Mouse (Mus musculus) hindbrain, postnatal 0 days (tissue): ENCODE measurements around the gene Hapln2. TPM values are rescaled to one million over a fixed set of nuclear protein-coding genes. Genes with fewer than 3 reads are reported as not detected.

Experiments
- ATAC-seq: fragments of 200-750 bp; cut with Nextera tagmentation; 2 replicates; pipeline ENCODE4 v1.8.0; 2017; ENCODE audit warnings: mild to moderate bottlenecking, moderate TSS enrichment, moderate library complexity
- DNase-seq: peaks from one replicate; pipeline ENCODE4 v3.0.0-alpha.2; 2015; ENCODE audit warnings: low spot score
- H3K27ac ChIP-seq: fragments of 300-500 bp; sonication (generic); 2 replicates; pipeline ENCODE4 v1.5.1; 2014; ENCODE audit warnings: mild to moderate bottlenecking
- H3K27me3 ChIP-seq: fragments of 300-500 bp; sonication (generic); 2 replicates; pipeline ENCODE4 v1.6.1; 2014; ENCODE audit warnings: low read length, mixed read lengths; ENCODE audit not compliant: insufficient read depth
- H3K36me3 ChIP-seq: fragments of 300-500 bp; sonication (generic); 2 replicates; pipeline ENCODE4 v1.6.1; 2014; ENCODE audit warnings: low read length, mixed read lengths; ENCODE audit not compliant: insufficient read depth
- H3K4me1 ChIP-seq: fragments of 300-500 bp; sonication (generic); 2 replicates; pipeline ENCODE4 v1.6.1; 2014; ENCODE audit warnings: antibody characterized with exemption, low read length, mixed read lengths; ENCODE audit not compliant: insufficient read depth
- H3K4me2 ChIP-seq: fragments of 300-500 bp; sonication (generic); 2 replicates; pipeline ENCODE4 v1.6.1; 2014; ENCODE audit warnings: low read depth, mild to moderate bottlenecking, low read length, moderate library complexity, mixed read lengths
- H3K4me3 ChIP-seq: fragments of 300-500 bp; sonication (generic); 2 replicates; pipeline ENCODE4 v1.5.1; 2014; ENCODE audit warnings: low read length
- H3K9ac ChIP-seq: fragments of 300-500 bp; sonication (generic); replicated peaks from 2 replicates; pipeline ENCODE4 v1.6.1; 2014; ENCODE audit warnings: mild to moderate bottlenecking, low read length, moderate library complexity, mixed read lengths
- H3K9me3 ChIP-seq: fragments of 300-500 bp; sonication (generic); 2 replicates; pipeline ENCODE4 v1.6.1; 2016; ENCODE audit warnings: low read length, mixed read lengths
- CTCF ChIP-seq: IDR thresholded peaks from 2 replicates; pipeline ENCODE4 v1.5.1; 2016; ENCODE audit warnings: antibody characterized with exemption, control low read depth, low read depth
- WGBS: fragments of 180-500 bp; shearing (Covaris S2); extraction: QIAGEN DNeasy Blood & Tissue Kit; methylation state at CpG from one replicate; pipeline ENCODE4 v1.1.7; 2014; 5-methylcytosine and 5-hydroxymethylcytosine counted together
- polyA plus RNA-seq: library from polyadenylated mRNA; unstranded; fragments of >200 nt; fragmentation: Nextera tagmentation; extraction: Ambion mirVana; gene quantifications from 2 replicates; pipeline ENCODE4 v1.2.1, GENCODE M21; 2015
- total RNA-seq: library from RNA; depleted of rRNA; stranded (reverse); fragments of >200 nt; gene quantifications from 2 replicates; pipeline ENCODE4 v1.2.3, GENCODE M21; 2014; rRNA removed

Hapln2 gene
- total and polyA plus RNA-seq, 2 experiments from 2014 or later, result 0.47 to 1.5 TPM

DNA sequence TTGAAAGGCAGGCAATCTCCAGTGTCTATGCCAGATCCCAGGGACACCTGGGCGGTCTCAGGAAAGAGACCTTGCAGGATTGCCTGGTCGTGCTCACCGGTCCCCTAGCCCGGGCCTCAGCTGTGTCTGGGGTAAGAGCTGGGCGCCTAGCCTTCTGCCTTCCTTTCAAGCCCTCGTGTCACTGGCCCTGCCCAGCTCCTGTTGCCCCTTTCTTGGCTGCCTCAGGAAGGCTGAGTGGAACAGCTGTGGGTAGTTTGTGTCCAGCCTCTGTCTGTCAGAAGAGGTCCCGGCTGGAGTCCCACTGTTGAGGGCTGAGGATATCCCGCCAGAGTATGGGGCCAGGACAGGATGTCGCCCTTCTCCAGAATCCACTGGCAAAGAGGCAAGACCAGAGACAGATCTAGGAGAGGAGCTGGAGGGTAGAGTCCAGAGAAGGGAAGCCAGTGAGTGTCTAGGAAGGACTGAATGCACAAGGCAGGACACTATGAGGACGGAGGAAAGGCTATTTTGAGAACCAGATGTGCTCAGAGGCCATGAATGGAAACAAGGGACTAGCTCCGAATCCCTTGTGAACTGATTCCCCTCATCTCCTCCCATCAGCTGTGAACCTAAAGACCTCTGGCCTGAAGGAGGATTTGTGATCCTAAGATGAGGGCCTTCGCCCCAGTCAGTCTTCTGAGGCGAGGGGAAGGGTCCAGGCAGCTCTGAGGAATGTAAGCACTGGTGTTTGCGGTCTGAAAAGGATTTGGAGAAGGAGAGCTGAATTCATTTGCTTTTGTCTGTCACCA is 53.6 kb downstream of the Hapln2 start:
- no peaks in the 10 kb centered on the region for H3K9me3 ChIP-seq
- H3K36me3 ChIP-seq, result no peaks in the 10 kb centered on the region
- peak overlapping the region; percentile 19 for H3K4me3 ChIP-seq
- H3K4me2 ChIP-seq, result peak overlapping the region; percentile 67
- H3K27me3 ChIP-seq, result no peaks in the 10 kb centered on the region
- 20% methylated on average over 14 of the region's 14 CpGs for WGBS
- DNase-seq, result no peak
- H3K9ac ChIP-seq, result peak overlapping the region; percentile 26; the same call in 1 of the 2 replicates
- peak overlapping the region; percentile 33 for H3K27ac ChIP-seq
- H3K4me1 ChIP-seq, result peaks cover 12% of the 10 kb centered on the region
- ATAC-seq, result peak; percentile 19; the same call in 1 of the 2 replicates
- TF ChIP-seq CTCF, result no peak

DNA sequence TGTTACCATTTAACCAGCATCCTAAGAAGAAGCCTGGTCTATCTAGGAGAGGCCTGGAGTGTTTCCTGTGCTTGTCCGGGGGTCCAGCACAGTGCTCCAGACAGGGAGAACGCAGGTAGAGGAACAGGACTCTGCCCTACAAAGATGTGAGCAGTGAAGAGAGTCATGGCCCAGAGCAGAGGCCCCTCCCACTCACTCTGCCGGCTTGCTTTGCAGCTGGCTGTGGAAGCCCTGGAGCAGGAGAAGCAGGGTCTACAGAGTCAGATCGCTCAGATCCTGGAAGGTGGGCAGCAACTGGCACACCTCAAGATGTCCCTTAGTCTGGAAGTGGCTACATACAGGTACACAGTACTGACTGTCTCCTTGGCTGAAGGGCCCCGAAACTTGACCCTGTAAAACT is 54.6 kb downstream of the Hapln2 start:
- Histone ChIP-seq H3K4me2 (peak overlapping the region; percentile 67), H3K4me3 (peak overlapping the region; percentile 47), H3K9ac (no peak overlapping the region; the same call in 1 of the 2 replicates), H3K36me3 (no peaks in the 10 kb centered on the region), H3K4me1 (peaks cover 12% of the 10 kb centered on the region), H3K9me3 (no peaks in the 10 kb centered on the region), H3K27me3 (no peaks in the 10 kb centered on the region), H3K27ac (no peak overlapping the region; the same call in 1 of the 2 replicates)
- ATAC-seq, result no peak
- WGBS, result 19% methylated on average over 5 of the region's 5 CpGs
- no peak for DNase-seq
- no peak for TF ChIP-seq CTCF

DNA sequence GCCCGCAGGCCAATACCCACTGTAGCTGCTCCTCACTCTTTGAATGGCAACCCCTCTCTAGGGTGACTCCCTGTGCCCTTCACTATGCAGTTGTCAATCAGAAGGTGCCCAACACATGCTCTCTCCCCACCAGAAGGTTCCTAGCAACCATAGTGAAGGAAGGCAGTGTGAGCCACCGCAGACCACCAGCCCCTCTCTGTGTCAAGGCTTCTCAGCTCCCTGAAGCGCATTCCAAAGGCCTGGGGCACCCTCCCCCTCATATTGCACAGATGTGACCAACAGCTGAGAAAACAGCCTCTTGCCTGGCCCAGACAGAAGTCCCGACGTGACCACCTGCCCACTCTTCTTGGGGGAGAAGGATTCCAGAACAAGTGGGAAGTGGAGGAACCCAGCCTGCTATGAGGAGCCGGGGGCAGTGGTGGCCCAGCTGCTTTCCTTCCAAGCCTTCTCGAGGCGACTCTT is 55.1 kb downstream of the Hapln2 start:
- H3K4me2 ChIP-seq, result peak overlapping the region; percentile 67
- no peak for DNase-seq
- peak; percentile 75 for ATAC-seq
- peak overlapping the region; percentile 47 for H3K4me3 ChIP-seq
- H3K27me3 ChIP-seq, result no peaks in the 10 kb centered on the region
- no peak for TF ChIP-seq CTCF
- H3K27ac ChIP-seq, result no peak overlapping the region
- H3K9me3 ChIP-seq, result no peaks in the 10 kb centered on the region
- no peak overlapping the region; the same call in 1 of the 2 replicates for H3K9ac ChIP-seq
- WGBS, result 12% methylated on average over 8 of the region's 8 CpGs
- peaks cover 12% of the 10 kb centered on the region for H3K4me1 ChIP-seq
- no peaks in the 10 kb centered on the region for H3K36me3 ChIP-seq

Other genes starting within 250 kb of the Hapln2 start
- 3.2 and 4.8 TPM in 2 replicates for gene Ntrk1, start 232.4 kb downstream of the Hapln2 start, total RNA-seq
- gene Ntrk1, start 232.4 kb downstream of the Hapln2 start, polyA plus RNA-seq, result 5.2 and 5.4 TPM in 2 replicates
- 0.78 and 0.90 TPM in 2 replicates for gene Insrr, start 230.6 kb downstream of the Hapln2 start, total RNA-seq
- 0.33 and 0.44 TPM in 2 replicates for gene Insrr, start 230.6 kb downstream of the Hapln2 start, polyA plus RNA-seq
- 19.4 and 22.7 TPM in 2 replicates for gene Pear1, start 203.3 kb downstream of the Hapln2 start, total RNA-seq
- gene Pear1, start 203.3 kb downstream of the Hapln2 start, polyA plus RNA-seq, result 6.4 and 7.4 TPM in 2 replicates
- gene Sh2d2a, start 180.8 kb downstream of the Hapln2 start, total RNA-seq, result not detected in 2 replicates
- not detected in 2 replicates for gene Sh2d2a, start 180.8 kb downstream of the Hapln2 start, polyA plus RNA-seq
- gene Prcc, start 142.0 kb downstream of the Hapln2 start, total RNA-seq, result 93.8 and 97.8 TPM in 2 replicates
- 20.8 and 20.9 TPM in 2 replicates for gene Prcc, start 142.0 kb downstream of the Hapln2 start, polyA plus RNA-seq
- gene Hdgf, start 121.3 kb downstream of the Hapln2 start, total RNA-seq, result 82.1 and 82.7 TPM in 2 replicates
- gene Hdgf, start 121.3 kb downstream of the Hapln2 start, polyA plus RNA-seq, result 145 and 148 TPM in 2 replicates
- gene Mrpl24, start 108.1 kb downstream of the Hapln2 start, total RNA-seq, result 32.1 and 43.2 TPM in 2 replicates
- 44.6 and 50.3 TPM in 2 replicates for gene Mrpl24, start 108.1 kb downstream of the Hapln2 start, polyA plus RNA-seq
- 23.8 and 26.2 TPM in 2 replicates for gene Isg20l2, start 97.3 kb downstream of the Hapln2 start, total RNA-seq
- 19.1 and 20.1 TPM in 2 replicates for gene Isg20l2, start 97.3 kb downstream of the Hapln2 start, polyA plus RNA-seq
- gene Rrnad1, start 96.9 kb downstream of the Hapln2 start, total RNA-seq, result 19.4 and 36.4 TPM in 2 replicates
- 18.1 and 19.3 TPM in 2 replicates for gene Rrnad1, start 96.9 kb downstream of the Hapln2 start, polyA plus RNA-seq
- 9.8 and 28.6 TPM in 2 replicates for gene Crabp2, start 78.9 kb downstream of the Hapln2 start, total RNA-seq
- gene Crabp2, start 78.9 kb downstream of the Hapln2 start, polyA plus RNA-seq, result 44.5 and 46.3 TPM in 2 replicates
- gene Nes, start 56.5 kb downstream of the Hapln2 start, total RNA-seq, result 37.2 and 40.0 TPM in 2 replicates
- 14.9 and 15.7 TPM in 2 replicates for gene Nes, start 56.5 kb downstream of the Hapln2 start, polyA plus RNA-seq
- 318 and 347 TPM in 2 replicates for gene Bcan, start 27.4 kb downstream of the Hapln2 start, total RNA-seq
- 229 and 237 TPM in 2 replicates for gene Bcan, start 27.4 kb downstream of the Hapln2 start, polyA plus RNA-seq
- gene Gpatch4, start 15.5 kb upstream of the Hapln2 start, total RNA-seq, result 6.3 and 9.0 TPM in 2 replicates
- gene Gpatch4, start 15.5 kb upstream of the Hapln2 start, polyA plus RNA-seq, result 31.7 and 33.5 TPM in 2 replicates
- gene Naxe, start 30.9 kb upstream of the Hapln2 start, total RNA-seq, result 87.7 and 90.0 TPM in 2 replicates
- 172 and 174 TPM in 2 replicates for gene Naxe, start 30.9 kb upstream of the Hapln2 start, polyA plus RNA-seq
- not detected in 2 replicates for gene Ttc24, start 50.7 kb upstream of the Hapln2 start, total RNA-seq
- not detected in 2 replicates for gene Ttc24, start 50.7 kb upstream of the Hapln2 start, polyA plus RNA-seq
- gene Iqgap3, start 54.4 kb upstream of the Hapln2 start, total RNA-seq, result 8.0 and 9.6 TPM in 2 replicates
- 2.9 and 3.6 TPM in 2 replicates for gene Iqgap3, start 54.4 kb upstream of the Hapln2 start, polyA plus RNA-seq
- 44.0 and 50.3 TPM in 2 replicates for gene Mef2d, start 114.8 kb upstream of the Hapln2 start, total RNA-seq
- 13.4 and 19.2 TPM in 2 replicates for gene Mef2d, start 114.8 kb upstream of the Hapln2 start, polyA plus RNA-seq
- 0.94 and 1.0 TPM in 2 replicates for gene Rhbg, start 227.1 kb upstream of the Hapln2 start, total RNA-seq
- gene Rhbg, start 227.1 kb upstream of the Hapln2 start, polyA plus RNA-seq, result 0.37 and 0.43 TPM in 2 replicates